Comparison of ENCODE assay signal across 20 mouse cellular contexts in genomic region chr2:154143735-154144134, GRCm38 (mm10). TPM values are rescaled to one million over a fixed set of nuclear protein-coding genes. Genes with fewer than 3 reads are reported as not detected.
A peak's percentile ranks its signal among the peaks of the same experiment; 100 is the strongest.
DNase-seq lines count a peak whose midpoint lies in the region; ATAC-seq and TF ChIP-seq lines count a peak whose summit lies in the region.
"Had no signal": no experiment of that assay in that cellular context is flagged by ENCODE, and none has a peak within 500 bp of the region (broad histone marks: within the 10 kb centered on the region; RNA-seq: fewer than 3 reads in every experiment).

No protein-coding gene starts in this region.

- TF ChIP-seq CTCF in brain, embryonic 14.5 days (IDR thresholded peaks at IDR 0.05; ENCODE audit: borderline replicate concordance, extremely low read depth, insufficient read depth, insufficient read length), result no peak

- no peak overlapping the region for H3K27ac ChIP-seq in forebrain, embryonic 14.5 days (ENCODE audit: low read depth, low read length)
- no peak overlapping the region for H3K27ac ChIP-seq in forebrain, embryonic 16.5 days (ENCODE audit: low read length)
- no peak overlapping the region for H3K27ac ChIP-seq in hindbrain, embryonic 16.5 days (ENCODE audit: low read depth, low read length)
- H3K27ac ChIP-seq in hindbrain, embryonic 10.5 days, result no peak overlapping the region
- H3K27ac ChIP-seq in limb, embryonic 14.5 days (replicated peaks; ENCODE audit: low read depth, low read length), result no peak overlapping the region
- H3K27ac ChIP-seq in limb, embryonic 10.5 days, result no peak overlapping the region
- H3K27ac ChIP-seq: intestine, embryonic 15.5 days; liver, embryonic 14.5 days; midbrain, embryonic 12.5 days had no signal

- H3K9ac ChIP-seq in forebrain, embryonic 14.5 days (ENCODE audit: low read length), result no peak overlapping the region
- H3K9ac ChIP-seq in forebrain, embryonic 16.5 days (replicated peaks; ENCODE audit: low read depth, low read length), result no peak overlapping the region
- no peak overlapping the region for H3K9ac ChIP-seq in hindbrain, embryonic 16.5 days (ENCODE audit: low read depth, low read length)
- no peak overlapping the region for H3K9ac ChIP-seq in limb, embryonic 14.5 days (ENCODE audit: low read depth, low read length, severe bottlenecking)
- H3K9ac ChIP-seq: intestine, embryonic 15.5 days; liver, embryonic 14.5 days; midbrain, embryonic 12.5 days had no signal

- no peak for TF ChIP-seq POLR2A in limb, embryonic 14.5 days (IDR thresholded peaks at IDR 0.05; ENCODE audit: borderline replicate concordance, extremely low read depth, insufficient read depth, insufficient read length)
- no peak for TF ChIP-seq POLR2A in brain, embryonic 14.5 days (IDR thresholded peaks at IDR 0.05; ENCODE audit: borderline replicate concordance, extremely low read depth, insufficient read depth, insufficient read length, poor library complexity, severe bottlenecking)

- H3K36me3 ChIP-seq in forebrain, embryonic 14.5 days (ENCODE audit: control insufficient read depth, insufficient read depth, low read length), result no peaks in the 10 kb centered on the region
- no peaks in the 10 kb centered on the region for H3K36me3 ChIP-seq in forebrain, embryonic 16.5 days (ENCODE audit: control insufficient read depth, insufficient read depth)
- H3K36me3 ChIP-seq in hindbrain, embryonic 16.5 days (ENCODE audit: control insufficient read depth, insufficient read depth, low read length), result no peaks in the 10 kb centered on the region
- no peaks in the 10 kb centered on the region for H3K36me3 ChIP-seq in hindbrain, embryonic 10.5 days
- no peaks in the 10 kb centered on the region for H3K36me3 ChIP-seq in limb, embryonic 14.5 days (ENCODE audit: control insufficient read depth, insufficient read depth, low read length)
- no peaks in the 10 kb centered on the region for H3K36me3 ChIP-seq in limb, embryonic 10.5 days
- H3K36me3 ChIP-seq: intestine, embryonic 15.5 days; midbrain, embryonic 12.5 days had no signal

- DNase-seq in forebrain, embryonic 14.5 days (ENCODE audit: low spot score), result peak; percentile 41
- DNase-seq in hindbrain, embryonic 10.5 days (ENCODE audit: low spot score), result no peak
- peak; percentile 3 for DNase-seq in limb, embryonic 14.5 days (ENCODE audit: low spot score)
- DNase-seq in limb, embryonic 10.5 days (ENCODE audit: low spot score), result no peak
- peak; percentile 59 for DNase-seq in brain, embryonic 14.5 days (ENCODE audit: low read depth)
- DNase-seq: cerebellum, postnatal 36 days; gastrocnemius, postnatal 14 days; heart, postnatal 14 days; right cerebral cortex, adult 18-20 months; thymus, postnatal 36 days had no signal

- 69% methylated on average over 3 of the region's 3 CpGs for WGBS in forebrain, embryonic 14.5 days
- WGBS in forebrain, embryonic 16.5 days, result 56% methylated on average over 3 of the region's 3 CpGs
- 61% methylated on average over 3 of the region's 3 CpGs for WGBS in hindbrain, embryonic 16.5 days
- 85% methylated on average over 3 of the region's 3 CpGs for WGBS in hindbrain, embryonic 10.5 days
- WGBS in limb, embryonic 14.5 days, result 69% methylated on average over 3 of the region's 3 CpGs
- WGBS in limb, embryonic 10.5 days, result 85% methylated on average over 3 of the region's 3 CpGs

- no peak for ATAC-seq in forebrain, embryonic 14.5 days
- ATAC-seq in forebrain, embryonic 16.5 days, result no peak
- peak; percentile 64 for ATAC-seq in hindbrain, embryonic 16.5 days
- no peak for ATAC-seq in limb, embryonic 14.5 days (ENCODE audit: low FRiP score, low read depth)
- ATAC-seq: intestine, embryonic 15.5 days had no signal

- no peak overlapping the region for H3K4me2 ChIP-seq in forebrain, embryonic 14.5 days (ENCODE audit: low read length)
- no peak overlapping the region for H3K4me2 ChIP-seq in forebrain, embryonic 16.5 days (ENCODE audit: low read length)
- H3K4me2 ChIP-seq in hindbrain, embryonic 16.5 days (ENCODE audit: low read length), result no peak overlapping the region
- H3K4me2 ChIP-seq in limb, embryonic 14.5 days (replicated peaks; ENCODE audit: low read depth, low read length, severe bottlenecking), result no peak overlapping the region
- H3K4me2 ChIP-seq: heart, embryonic 11.5 days; intestine, embryonic 15.5 days; midbrain, embryonic 12.5 days had no signal

- no peak overlapping the region for H3K4me3 ChIP-seq in forebrain, embryonic 14.5 days (ENCODE audit: low read depth, low read length)
- H3K4me3 ChIP-seq in forebrain, embryonic 16.5 days (replicated peaks; ENCODE audit: low read length), result no peak overlapping the region
- no peak overlapping the region for H3K4me3 ChIP-seq in hindbrain, embryonic 16.5 days (ENCODE audit: low read length)
- no peak overlapping the region for H3K4me3 ChIP-seq in hindbrain, embryonic 10.5 days
- no peak overlapping the region for H3K4me3 ChIP-seq in limb, embryonic 14.5 days (replicated peaks; ENCODE audit: low read length)
- no peak overlapping the region for H3K4me3 ChIP-seq in limb, embryonic 10.5 days
- H3K4me3 ChIP-seq: erythroblast, embryonic 14.5 days; intestine, embryonic 15.5 days; midbrain, embryonic 12.5 days had no signal

- H3K27me3 ChIP-seq in forebrain, embryonic 14.5 days (replicated peaks; ENCODE audit: control insufficient read depth, insufficient read depth, low read length), result no peaks in the 10 kb centered on the region
- H3K27me3 ChIP-seq in forebrain, embryonic 16.5 days (replicated peaks; ENCODE audit: control insufficient read depth, insufficient read depth, low read length), result no peaks in the 10 kb centered on the region
- H3K27me3 ChIP-seq in hindbrain, embryonic 16.5 days (replicated peaks; ENCODE audit: control insufficient read depth, insufficient read depth, low read length), result no peaks in the 10 kb centered on the region
- no peaks in the 10 kb centered on the region for H3K27me3 ChIP-seq in hindbrain, embryonic 10.5 days (ENCODE audit: insufficient read depth, poor library complexity, severe bottlenecking)
- H3K27me3 ChIP-seq in limb, embryonic 14.5 days (ENCODE audit: control insufficient read depth, insufficient read depth, low read length), result no peaks in the 10 kb centered on the region
- no peaks in the 10 kb centered on the region for H3K27me3 ChIP-seq in limb, embryonic 10.5 days (ENCODE audit: low read depth, poor library complexity, severe bottlenecking)
- H3K27me3 ChIP-seq: intestine, embryonic 15.5 days; midbrain, embryonic 12.5 days had no signal

- H3K9me3 ChIP-seq in forebrain, embryonic 14.5 days (replicated peaks; ENCODE audit: control insufficient read depth, low read length), result no peaks in the 10 kb centered on the region
- no peaks in the 10 kb centered on the region for H3K9me3 ChIP-seq in forebrain, embryonic 16.5 days (ENCODE audit: control insufficient read depth, low read length)
- no peaks in the 10 kb centered on the region for H3K9me3 ChIP-seq in hindbrain, embryonic 16.5 days (ENCODE audit: control insufficient read depth, low read length)
- no peaks in the 10 kb centered on the region for H3K9me3 ChIP-seq in hindbrain, embryonic 10.5 days
- no peaks in the 10 kb centered on the region for H3K9me3 ChIP-seq in limb, embryonic 14.5 days (ENCODE audit: control insufficient read depth, low read length)
- no peaks in the 10 kb centered on the region for H3K9me3 ChIP-seq in limb, embryonic 10.5 days (replicated peaks)
- H3K9me3 ChIP-seq: intestine, embryonic 15.5 days; midbrain, embryonic 12.5 days had no signal

- H3K4me1 ChIP-seq in forebrain, embryonic 14.5 days (ENCODE audit: control insufficient read depth, insufficient read depth, low read length), result no peaks in the 10 kb centered on the region
- no peaks in the 10 kb centered on the region for H3K4me1 ChIP-seq in forebrain, embryonic 16.5 days (replicated peaks; ENCODE audit: control insufficient read depth, insufficient read depth, low read length)
- H3K4me1 ChIP-seq in hindbrain, embryonic 16.5 days (ENCODE audit: control insufficient read depth, insufficient read depth, low read depth, low read length), result no peaks in the 10 kb centered on the region
- no peaks in the 10 kb centered on the region for H3K4me1 ChIP-seq in hindbrain, embryonic 10.5 days (replicated peaks)
- no peaks in the 10 kb centered on the region for H3K4me1 ChIP-seq in limb, embryonic 14.5 days (ENCODE audit: control insufficient read depth, insufficient read depth, low read length)
- no peaks in the 10 kb centered on the region for H3K4me1 ChIP-seq in limb, embryonic 10.5 days
- H3K4me1 ChIP-seq: intestine, embryonic 15.5 days; midbrain, embryonic 12.5 days had no signal

RNA-seq across cellular contexts. Expression of gene Bpifa1, which starts 1.1 kb away (rescaled TPM):
- polyA plus RNA-seq in forebrain, embryonic 14.5 days (2014; fragmentation: Nextera tagmentation; extraction: Ambion mirVana), result not detected in 2 replicates
- 19.8 TPM in 1 of 2 replicates, not detected in the other for polyA plus RNA-seq in forebrain, embryonic 16.5 days (2015; fragmentation: Nextera tagmentation; extraction: Ambion mirVana)
- 0.31 TPM in 1 of 2 replicates, not detected in the other for polyA plus RNA-seq in hindbrain, embryonic 16.5 days (2015; fragmentation: Nextera tagmentation; extraction: Ambion mirVana)
- polyA plus RNA-seq in hindbrain, embryonic 10.5 days (2016; fragmentation: Nextera tagmentation; extraction: Ambion mirVana), result 0.18 TPM in 1 of 2 replicates, not detected in the other
- polyA plus RNA-seq in limb, embryonic 14.5 days (2012; rRNA removed), result 0.09 TPM in 1 of 2 replicates, not detected in the other
- not detected in 2 replicates for polyA plus RNA-seq in limb, embryonic 14.5 days (2014; fragmentation: Nextera tagmentation; extraction: Ambion mirVana)
- polyA plus RNA-seq in limb, embryonic 10.5 days (2016; fragmentation: Nextera tagmentation; extraction: Ambion mirVana), result not detected in 2 replicates
- polyA plus RNA-seq in brain, embryonic 14.5 days (2012; rRNA removed), result not detected in 2 replicates
- polyA plus RNA-seq: erythroblast, embryonic 14.5 days; heart, embryonic 11.5 days; intestine, embryonic 15.5 days; kidney, embryonic 14.5 days; large intestine, adult 2 months; midbrain, embryonic 12.5 days had no signal

RNA-seq across cellular contexts. Expression of gene Bpifa3, which starts 13.6 kb away (rescaled TPM):
- polyA plus RNA-seq in forebrain, embryonic 14.5 days (2014; fragmentation: Nextera tagmentation; extraction: Ambion mirVana), result not detected in 2 replicates
- polyA plus RNA-seq in forebrain, embryonic 16.5 days (2015; fragmentation: Nextera tagmentation; extraction: Ambion mirVana), result not detected in 2 replicates
- polyA plus RNA-seq in hindbrain, embryonic 16.5 days (2015; fragmentation: Nextera tagmentation; extraction: Ambion mirVana), result not detected in 2 replicates
- not detected in 2 replicates for polyA plus RNA-seq in hindbrain, embryonic 10.5 days (2016; fragmentation: Nextera tagmentation; extraction: Ambion mirVana)
- not detected in 2 replicates for polyA plus RNA-seq in limb, embryonic 14.5 days (2012; rRNA removed)
- polyA plus RNA-seq in limb, embryonic 14.5 days (2014; fragmentation: Nextera tagmentation; extraction: Ambion mirVana), result not detected in 2 replicates
- polyA plus RNA-seq in limb, embryonic 10.5 days (2016; fragmentation: Nextera tagmentation; extraction: Ambion mirVana), result not detected in 2 replicates
- not detected in 2 replicates for polyA plus RNA-seq in brain, embryonic 14.5 days (2012; rRNA removed)
- polyA plus RNA-seq: erythroblast, embryonic 14.5 days; heart, embryonic 11.5 days; intestine, embryonic 15.5 days; kidney, embryonic 14.5 days; large intestine, adult 2 months; liver, embryonic 14.5 days; lung, embryonic 16.5 days; midbrain, embryonic 12.5 days had no signal

RNA-seq across cellular contexts. Expression of gene Bpifa5, which starts 18.7 kb away (rescaled TPM):
- polyA plus RNA-seq in forebrain, embryonic 14.5 days (2014; fragmentation: Nextera tagmentation; extraction: Ambion mirVana), result not detected in 2 replicates
- not detected in 2 replicates for polyA plus RNA-seq in forebrain, embryonic 16.5 days (2015; fragmentation: Nextera tagmentation; extraction: Ambion mirVana)
- polyA plus RNA-seq in hindbrain, embryonic 16.5 days (2015; fragmentation: Nextera tagmentation; extraction: Ambion mirVana), result not detected in 2 replicates
- not detected in 2 replicates for polyA plus RNA-seq in hindbrain, embryonic 10.5 days (2016; fragmentation: Nextera tagmentation; extraction: Ambion mirVana)
- not detected in 2 replicates for polyA plus RNA-seq in limb, embryonic 14.5 days (2012; rRNA removed)
- polyA plus RNA-seq in limb, embryonic 14.5 days (2014; fragmentation: Nextera tagmentation; extraction: Ambion mirVana), result not detected in 2 replicates
- polyA plus RNA-seq in limb, embryonic 10.5 days (2016; fragmentation: Nextera tagmentation; extraction: Ambion mirVana), result not detected in 2 replicates
- not detected in 2 replicates for polyA plus RNA-seq in brain, embryonic 14.5 days (2012; rRNA removed)
- polyA plus RNA-seq: erythroblast, embryonic 14.5 days; heart, embryonic 11.5 days; intestine, embryonic 15.5 days; kidney, embryonic 14.5 days; large intestine, adult 2 months; liver, embryonic 14.5 days; lung, embryonic 16.5 days; midbrain, embryonic 12.5 days had no signal

RNA-seq across cellular contexts. Expression of gene Bpifb1, which starts 46.9 kb away (rescaled TPM):
- 0.28 and 0.48 TPM in 2 replicates for polyA plus RNA-seq in forebrain, embryonic 14.5 days (2014; fragmentation: Nextera tagmentation; extraction: Ambion mirVana)
- 0.20 and 0.34 TPM in 2 replicates for polyA plus RNA-seq in forebrain, embryonic 16.5 days (2015; fragmentation: Nextera tagmentation; extraction: Ambion mirVana)
- 0.25 and 0.34 TPM in 2 replicates for polyA plus RNA-seq in hindbrain, embryonic 16.5 days (2015; fragmentation: Nextera tagmentation; extraction: Ambion mirVana)
- polyA plus RNA-seq in hindbrain, embryonic 10.5 days (2016; fragmentation: Nextera tagmentation; extraction: Ambion mirVana), result not detected in 2 replicates
- polyA plus RNA-seq in limb, embryonic 14.5 days (2012; rRNA removed), result not detected in 2 replicates
- polyA plus RNA-seq in limb, embryonic 14.5 days (2014; fragmentation: Nextera tagmentation; extraction: Ambion mirVana), result 0.26 TPM in 1 of 2 replicates, not detected in the other
- not detected in 2 replicates for polyA plus RNA-seq in limb, embryonic 10.5 days (2016; fragmentation: Nextera tagmentation; extraction: Ambion mirVana)
- 0.21 and 0.23 TPM in 2 replicates for polyA plus RNA-seq in brain, embryonic 14.5 days (2012; rRNA removed)
- polyA plus RNA-seq: erythroblast, embryonic 14.5 days; kidney, embryonic 14.5 days; large intestine, adult 2 months; midbrain, embryonic 12.5 days had no signal

Comparison
In these comparisons a context has a peak if more than half of its experiments do, and no peak if none do; other contexts are left out.
1. DNase-seq: peak in forebrain, embryonic 14.5 days (single experiment), limb, embryonic 14.5 days (single experiment) and brain, embryonic 14.5 days (single experiment); none in hindbrain, embryonic 10.5 days (single experiment) and limb, embryonic 10.5 days (single experiment).